8 mouse cellular contexts compared by ENCODE assay signal in the genomic region with DNA sequence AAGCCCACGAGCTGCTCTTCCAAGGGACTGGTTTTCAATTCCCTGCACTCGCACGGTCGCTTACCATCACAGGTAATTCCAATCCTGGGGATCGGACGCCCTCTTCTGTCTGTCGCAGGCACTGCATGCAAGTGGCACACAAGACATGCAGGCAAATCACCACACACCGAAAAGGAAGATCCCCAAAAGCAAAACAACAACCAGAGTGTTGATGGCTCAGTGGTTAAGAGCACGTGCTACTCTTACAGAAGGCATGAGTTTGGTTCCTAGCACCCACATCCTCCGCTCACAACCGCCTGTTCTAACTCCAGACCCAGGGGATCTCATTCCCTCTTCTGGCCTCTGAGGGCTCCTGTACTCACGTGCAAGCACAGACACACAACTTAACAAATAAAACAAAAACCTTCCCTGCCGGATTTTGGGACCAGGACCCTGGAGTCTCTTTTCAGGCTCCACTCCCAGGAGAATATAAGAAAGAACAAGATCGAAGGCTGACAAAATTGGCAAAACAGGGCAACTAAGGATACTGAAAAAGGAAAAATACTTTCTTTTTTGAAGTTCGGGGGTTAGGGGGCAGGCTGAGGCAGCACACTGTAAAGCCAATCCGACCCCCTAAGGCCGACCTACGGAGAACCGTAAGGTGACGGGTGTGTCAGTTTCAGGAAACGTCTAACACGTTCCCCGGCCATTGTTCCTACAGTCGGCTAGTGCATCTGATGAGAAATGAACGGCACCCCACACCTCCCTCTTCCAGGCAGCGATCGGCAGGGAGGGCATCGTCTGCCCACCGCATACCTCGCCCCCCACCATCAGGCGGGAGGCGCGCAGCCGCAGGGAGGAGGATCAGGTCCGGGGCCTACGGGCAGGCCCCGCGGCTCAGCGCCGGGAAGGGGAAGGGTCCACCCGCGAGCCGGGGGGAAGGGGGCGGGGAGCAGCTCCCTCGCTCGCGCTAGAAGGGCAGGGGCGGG. TPM values are rescaled to one million over a fixed set of nuclear protein-coding genes. Genes with fewer than 3 reads are reported as not detected.
A peak's percentile ranks its signal among the peaks of the same experiment; 100 is the strongest.
DNase-seq lines count a peak whose midpoint lies in the region; ATAC-seq and TF ChIP-seq lines count a peak whose summit lies in the region.

No protein-coding gene starts in this region.

- intact Hi-C loops in left cerebral cortex, adult 2 months (cut with DNase I) = loop anchor here (2.0 to 5.0 kb wide), 3 partner anchors 124 to 1781 kb away; a partner anchor contains a TSS

- H3K4me2 ChIP-seq in forebrain, embryonic 16.5 days (ENCODE audit: low read length) = peak overlapping the region; percentile 89
- peak overlapping the region; percentile 88 for H3K4me2 ChIP-seq in hindbrain, embryonic 12.5 days (replicated peaks)

- H3K9me3 ChIP-seq in forebrain, embryonic 16.5 days (ENCODE audit: control insufficient read depth, low read length) = no peaks in the 10 kb centered on the region
- H3K9me3 ChIP-seq in hindbrain, embryonic 12.5 days (replicated peaks) = no peaks in the 10 kb centered on the region

- no peak for TF ChIP-seq POLR2A in cerebellum, adult 2 months (IDR thresholded peaks at IDR 0.05; ENCODE audit: borderline replicate concordance, insufficient read depth, low read length)

- peak; percentile 57 for TF ChIP-seq CTCF in cerebellum, adult 2 months (IDR thresholded peaks at IDR 0.05; ENCODE audit: borderline replicate concordance, insufficient read depth, low read depth, low read length)
- TF ChIP-seq CTCF in left cerebral cortex, adult 2 months (IDR thresholded peaks at IDR 0.05) = peak; percentile 51

- H3K27ac ChIP-seq in cerebellum, adult 2 months (ENCODE audit: insufficient read depth, low read length) = no peak overlapping the region
- H3K27ac ChIP-seq in forebrain, embryonic 16.5 days (ENCODE audit: low read length) = peak overlapping the region; percentile 90
- H3K27ac ChIP-seq in hindbrain, embryonic 12.5 days = peak overlapping the region; percentile 88
- peak overlapping the region; percentile 97 for H3K27ac ChIP-seq in left cerebral cortex, adult 2 months

- H3K36me3 ChIP-seq in forebrain, embryonic 16.5 days (ENCODE audit: control insufficient read depth, insufficient read depth) = peaks cover 20% of the 10 kb centered on the region
- peaks cover 32% of the 10 kb centered on the region for H3K36me3 ChIP-seq in hindbrain, embryonic 12.5 days

- H3K27me3 ChIP-seq in cerebellum, adult 2 months (ENCODE audit: control insufficient read depth, insufficient read depth, low read length) = no peaks in the 10 kb centered on the region
- no peaks in the 10 kb centered on the region for H3K27me3 ChIP-seq in forebrain, embryonic 16.5 days (replicated peaks; ENCODE audit: control insufficient read depth, insufficient read depth, low read length)
- no peaks in the 10 kb centered on the region for H3K27me3 ChIP-seq in hindbrain, embryonic 12.5 days

- 3% methylated on average over 47 of the region's 48 CpGs for WGBS in cerebellum, adult 2 months
- 2% methylated on average over 39 of the region's 48 CpGs for WGBS in forebrain, embryonic 16.5 days
- WGBS in hindbrain, embryonic 12.5 days = 2% methylated on average over 47 of the region's 48 CpGs

- peaks cover 3% of the 10 kb centered on the region; the same call in 1 of the 2 replicates for H3K4me1 ChIP-seq in cerebellum, adult 2 months (ENCODE audit: control insufficient read depth, insufficient read depth, low read length)
- H3K4me1 ChIP-seq in forebrain, embryonic 16.5 days (replicated peaks; ENCODE audit: control insufficient read depth, insufficient read depth, low read length) = peaks cover 38% of the 10 kb centered on the region
- H3K4me1 ChIP-seq in hindbrain, embryonic 12.5 days = peaks cover 31% of the 10 kb centered on the region

- peak overlapping the region; percentile 96 for H3K4me3 ChIP-seq in cerebellum, adult 2 months (replicated peaks; ENCODE audit: insufficient read depth, low read depth, low read length)
- peak overlapping the region; percentile 99 for H3K4me3 ChIP-seq in forebrain, embryonic 16.5 days (replicated peaks; ENCODE audit: low read length)
- H3K4me3 ChIP-seq in hindbrain, embryonic 12.5 days = peak overlapping the region; percentile 93
- peak overlapping the region; percentile 81 for H3K4me3 ChIP-seq in left cerebral cortex, adult 2 months

- peak; percentile 75 for ATAC-seq in forebrain, embryonic 16.5 days
- peak; percentile 76 for ATAC-seq in hindbrain, embryonic 12.5 days (ENCODE audit: low FRiP score)
- peak; percentile 31 for ATAC-seq in megakaryocyte, adult 5-6 weeks (ENCODE audit: poor library complexity, severe bottlenecking)

- H3K9ac ChIP-seq in forebrain, embryonic 16.5 days (replicated peaks; ENCODE audit: low read depth, low read length) = peak overlapping the region; percentile 98
- H3K9ac ChIP-seq in hindbrain, embryonic 12.5 days = peak overlapping the region; percentile 96

- DNase-seq in layer of hippocampus, adult 11-12 months (ENCODE audit: low spot score) = peak; percentile 54
- no peak for DNase-seq in layer of hippocampus, adult 9-10 months (ENCODE audit: low spot score)
- peak; percentile 32 to 52 for DNase-seq in cerebellum, adult 2 months
- peak; percentile 18 to 25 for DNase-seq in left cerebral cortex, adult 2 months (ENCODE audit: extremely low spot score in 1 of 2, low spot score in 2 of 2)
- DNase-seq in spleen, adult 12 weeks (ENCODE audit: low spot score) = peak; percentile 74

RNA-seq across cellular contexts. Expression of a gene that starts 0.7 kb away (rescaled TPM):
- polyA plus RNA-seq in cerebellum, adult 2 months (2012; rRNA removed) = 31.9 and 33.5 TPM in 2 replicates
- 29.1 and 30.6 TPM in 2 replicates for polyA plus RNA-seq in forebrain, embryonic 16.5 days (2015; fragmentation: Nextera tagmentation; extraction: Ambion mirVana)
- 29.0 and 30.1 TPM in 2 replicates for polyA plus RNA-seq in hindbrain, embryonic 12.5 days (2016; fragmentation: Nextera tagmentation; extraction: Ambion mirVana)
- 10 to 100 TPM; 36.6 to 40.8 TPM for total RNA-seq in left cerebral cortex, adult 2 months (2021)
- total RNA-seq in megakaryocyte, adult 5-6 weeks (2015) = 24.3 and 24.5 TPM in 2 replicates
- 12.3 and 14.5 TPM in 2 replicates for total RNA-seq in megakaryocyte, adult 5-6 weeks (2017)

RNA-seq across cellular contexts. Expression of a gene that starts 1.1 kb away (rescaled TPM):
- polyA plus RNA-seq in cerebellum, adult 2 months (2012; rRNA removed) = 79.5 and 92.0 TPM in 2 replicates
- 293 and 335 TPM in 2 replicates for polyA plus RNA-seq in forebrain, embryonic 16.5 days (2015; fragmentation: Nextera tagmentation; extraction: Ambion mirVana)
- 259 and 299 TPM in 2 replicates for polyA plus RNA-seq in hindbrain, embryonic 12.5 days (2016; fragmentation: Nextera tagmentation; extraction: Ambion mirVana)
- total RNA-seq in left cerebral cortex, adult 2 months (2021) = 10 to 100 TPM; 33.7 to 36.8 TPM
- 33.8 and 57.1 TPM in 2 replicates for total RNA-seq in megakaryocyte, adult 5-6 weeks (2015)
- total RNA-seq in megakaryocyte, adult 5-6 weeks (2017) = 25.1 and 30.3 TPM in 2 replicates

RNA-seq across cellular contexts. Expression of a gene that starts 49.4 kb away (rescaled TPM):
- polyA plus RNA-seq in cerebellum, adult 2 months (2012; rRNA removed) = 61.7 and 66.3 TPM in 2 replicates
- polyA plus RNA-seq in forebrain, embryonic 16.5 days (2015; fragmentation: Nextera tagmentation; extraction: Ambion mirVana) = 0.63 and 1.5 TPM in 2 replicates
- polyA plus RNA-seq in hindbrain, embryonic 12.5 days (2016; fragmentation: Nextera tagmentation; extraction: Ambion mirVana) = 1.7 and 2.0 TPM in 2 replicates
- total RNA-seq in left cerebral cortex, adult 2 months (2021) = 1 to 10 TPM; 2.2 to 2.8 TPM
- total RNA-seq in megakaryocyte, adult 5-6 weeks (2015) = not detected in 2 replicates
- total RNA-seq in megakaryocyte, adult 5-6 weeks (2017) = not detected in 2 replicates

Comparison
In these comparisons a context has a peak if more than half of its experiments do, and no peak if none do; other contexts are left out.
1. RNA of a gene that starts 49.4 kb away (polyA plus RNA-seq): 61.7 to 66.3 TPM in cerebellum, adult 2 months; 1.7 to 2.0 TPM in hindbrain, embryonic 12.5 days and 0.63 to 1.5 TPM in forebrain, embryonic 16.5 days; every median in the first group is over 10 times any median in the second.
2. Peak in every context shown above with its lines, with median percentiles within 50 percentile points of each other: H3K4me3 ChIP-seq and ATAC-seq.